Mouse (Mus musculus) kidney, postnatal 25 days (tissue): ENCODE results near the gene Il10rb.
A peak's percentile ranks its signal among the peaks of the same experiment; 100 is the strongest.

Experiments used
- DNase-seq, 2 experiments: peaks; one replicate each; pipeline ENCODE4 v3.0.0; 2021; ENCODE audit warnings: mixed read lengths in 2 of 2

Gene Il10rb

DNA sequence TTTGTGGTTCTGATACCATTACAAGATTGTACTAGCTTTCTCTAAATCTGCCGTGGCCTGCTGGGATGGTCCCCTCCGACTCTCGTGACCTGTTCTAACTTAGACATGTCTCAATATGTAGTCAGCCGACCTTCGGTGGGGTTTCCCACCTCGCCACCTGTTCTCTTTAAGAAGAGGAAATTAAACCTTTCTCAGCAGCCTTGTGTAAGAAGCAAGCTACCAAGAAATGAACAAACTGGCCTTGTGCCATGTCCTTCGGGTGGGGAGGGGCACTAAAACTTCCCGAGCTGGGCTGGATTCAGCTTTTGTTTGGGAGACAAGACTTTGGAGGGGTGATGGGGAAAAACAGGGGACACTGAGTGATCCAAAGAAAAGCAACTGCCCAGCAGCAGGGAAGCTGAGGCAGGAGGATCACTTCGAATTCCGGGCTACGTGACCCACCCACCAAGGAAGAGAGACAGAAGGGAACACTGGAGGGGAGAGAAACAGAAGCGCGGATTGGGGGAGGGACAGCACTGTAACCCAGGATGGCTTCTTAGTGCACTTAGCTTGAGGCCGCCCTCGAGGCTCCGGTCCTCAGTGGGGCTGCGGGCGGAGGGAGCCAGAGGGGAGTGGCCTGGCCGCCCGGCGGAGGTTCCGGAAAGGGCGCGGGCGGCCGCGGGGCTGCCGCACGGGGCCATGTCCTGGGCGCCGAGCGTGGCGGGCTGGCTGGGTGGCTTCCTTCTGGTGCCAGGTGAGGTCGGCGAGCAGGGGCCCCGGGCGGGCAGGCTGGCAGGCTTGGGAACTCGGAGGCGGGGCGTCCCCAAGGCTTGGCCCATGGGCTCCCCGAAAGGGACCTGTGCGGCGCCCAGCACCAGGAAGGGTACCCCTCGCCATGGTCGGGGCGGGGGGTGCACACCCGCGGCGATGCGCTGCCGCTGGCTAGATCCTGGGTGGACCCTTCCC, at the start of gene Il10rb:
Gene Il10rb, plus strand, starts transcription at position 525 of the 945 bp plus-strand sequence.
- peak; percentile 81 to 92 for DNase-seq

GRCm38 (mm10) chr16:91356760-91357525, 49.0 kb upstream of the Il10rb start:
- DNase-seq = no peak

GRCm38 (mm10) chr16:91357526-91357900, 48.5 kb upstream of the Il10rb start:
- no peak for DNase-seq

DNA sequence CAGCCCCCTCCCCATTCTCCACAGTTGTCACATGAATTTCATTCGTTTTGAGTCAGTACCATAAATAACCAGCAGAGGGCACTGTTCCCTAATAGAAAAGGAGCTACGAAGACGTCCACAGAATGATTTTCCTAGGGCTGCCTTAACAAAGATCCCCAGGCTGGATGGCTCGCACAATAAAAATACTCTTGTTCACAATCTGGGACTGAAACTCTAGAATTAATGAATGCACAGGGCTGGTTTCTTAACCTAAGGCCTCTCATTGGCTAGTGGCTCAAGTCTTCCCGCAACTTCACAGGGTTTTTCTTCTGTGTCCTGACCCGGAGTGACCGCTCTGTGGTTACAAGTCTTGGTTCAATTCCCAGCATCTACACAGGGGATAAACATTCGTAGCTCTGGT, 47.4 kb upstream of the Il10rb start:
- DNase-seq = peak in 1 of 2 experiments; percentile 74

DNA sequence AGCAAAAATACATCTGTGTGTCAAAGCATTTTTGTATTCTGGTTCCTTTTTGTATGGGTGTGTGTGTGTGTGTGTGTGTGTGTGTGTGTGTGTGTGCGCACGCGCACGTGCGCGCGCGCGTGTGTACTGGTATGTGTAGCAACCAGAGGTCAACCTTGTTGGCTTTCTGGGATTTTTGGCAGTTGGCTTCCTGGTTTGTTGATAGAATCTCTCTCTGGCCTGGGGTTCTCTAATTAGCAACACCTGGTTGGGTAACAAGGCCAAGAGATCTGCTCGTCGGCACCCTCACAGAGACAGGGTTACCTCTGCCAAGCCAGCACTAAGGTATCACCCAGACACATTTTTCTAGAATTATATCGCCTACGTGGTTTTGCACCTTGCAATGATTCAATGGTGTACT, 46.4 kb upstream of the Il10rb start:
- DNase-seq = no peak

DNA sequence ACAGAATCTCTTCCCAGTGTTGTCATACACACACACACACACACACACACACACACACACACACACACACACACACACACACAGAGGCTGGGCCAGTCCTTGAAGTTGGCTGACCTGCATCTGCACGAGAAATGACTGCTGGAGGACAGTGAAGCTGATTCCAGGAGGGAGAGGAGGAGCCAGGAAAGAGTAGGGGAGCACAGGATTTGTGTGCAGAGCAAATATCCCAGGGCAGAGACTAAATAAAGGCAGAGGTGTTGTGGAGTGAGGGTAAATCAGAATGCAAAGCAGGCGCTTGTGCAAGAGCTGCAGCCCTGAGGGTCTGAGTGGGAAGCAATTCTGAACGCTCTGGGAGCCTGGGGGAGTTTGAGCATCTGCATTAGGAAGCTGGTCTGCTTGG, 45.8 kb upstream of the Il10rb start:
- no peak for DNase-seq

- no peak for DNase-seq
Measured at GRCm38 (mm10) chr16:91362006-91362405, 44.0 kb upstream of the Il10rb start.

DNA sequence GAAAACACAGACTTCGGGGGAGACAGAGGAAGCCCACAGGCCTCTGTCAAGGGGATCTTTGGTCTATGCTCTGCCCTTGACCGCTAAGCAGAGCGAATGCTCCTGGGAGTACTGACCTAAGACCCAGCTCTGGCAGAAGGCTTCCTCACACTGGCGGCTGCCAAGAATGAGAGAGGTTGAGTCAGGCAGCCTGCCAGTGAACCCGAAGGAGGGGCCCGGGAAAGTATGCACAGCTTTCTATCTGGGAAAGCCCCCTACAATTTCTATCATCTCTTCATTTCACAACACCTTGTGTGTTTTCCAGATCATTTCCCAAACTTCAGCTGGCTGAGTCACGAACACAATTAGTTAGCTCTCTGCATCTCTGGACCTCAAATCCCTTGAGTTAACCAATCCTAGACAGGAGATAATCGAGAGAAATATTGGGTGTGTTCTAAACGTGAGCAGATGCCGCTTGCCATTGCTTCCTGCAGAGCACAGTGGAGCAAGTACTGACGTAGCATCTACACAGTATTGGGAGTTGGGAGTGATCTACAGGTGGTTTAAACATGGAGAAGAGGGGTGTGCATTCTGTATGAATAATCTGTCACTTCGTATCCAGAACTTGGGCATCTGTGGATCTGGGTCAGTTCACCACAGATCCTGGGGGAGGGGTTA, 43.2 kb upstream of the Il10rb start:
- peak; percentile 86 to 87 for DNase-seq

DNA sequence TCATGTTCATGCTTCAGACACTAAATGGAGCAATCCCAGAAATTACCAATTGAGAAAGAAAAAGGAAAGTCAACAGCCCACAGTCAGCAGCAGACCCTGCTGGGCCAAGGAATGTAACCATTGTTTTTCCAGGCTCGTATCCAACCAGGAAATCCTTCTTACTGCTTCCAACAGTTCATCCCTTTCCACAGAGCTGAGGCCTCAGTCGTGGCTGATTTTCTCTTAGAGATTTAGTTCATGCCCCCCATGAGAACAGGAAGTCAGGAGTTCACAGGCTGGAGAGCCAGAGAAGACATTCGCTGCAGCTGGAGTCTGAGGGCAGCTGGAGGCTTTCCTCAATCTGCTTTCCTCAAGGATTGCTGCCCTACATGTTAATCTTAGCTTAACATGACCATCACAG, 42.5 kb upstream of the Il10rb start:
- DNase-seq = peak; percentile 69 to 82

GRCm38 (mm10) chr16:91366567-91366966, 39.4 kb upstream of the Il10rb start:
- DNase-seq = no peak

DNA sequence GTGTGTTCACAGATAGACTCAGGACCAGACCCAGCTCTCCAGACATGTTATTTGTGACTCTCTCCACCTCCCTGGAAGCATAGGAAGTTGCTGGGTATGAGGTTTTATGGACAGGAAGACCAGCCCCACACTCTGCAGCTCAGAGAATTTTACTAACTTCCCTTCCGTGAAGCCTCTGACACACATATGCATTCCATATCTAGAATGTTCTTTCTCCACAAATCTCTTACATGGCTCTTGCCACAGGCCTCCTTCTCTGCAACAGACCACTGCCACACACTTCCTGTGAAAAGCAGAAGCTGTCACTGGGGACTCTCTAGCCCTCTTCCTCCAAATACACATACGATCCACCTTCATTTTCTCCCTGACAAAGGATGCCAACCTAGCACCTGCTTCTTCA, 38.9 kb upstream of the Il10rb start:
- no peak for DNase-seq

GRCm38 (mm10) chr16:91372577-91373472, 33.1 kb upstream of the Il10rb start, which contains the start of gene Ifnar2:
Gene Ifnar2, plus strand, starts transcription at chr16:91372783.
- peak; percentile 88 to 94 for DNase-seq

DNA sequence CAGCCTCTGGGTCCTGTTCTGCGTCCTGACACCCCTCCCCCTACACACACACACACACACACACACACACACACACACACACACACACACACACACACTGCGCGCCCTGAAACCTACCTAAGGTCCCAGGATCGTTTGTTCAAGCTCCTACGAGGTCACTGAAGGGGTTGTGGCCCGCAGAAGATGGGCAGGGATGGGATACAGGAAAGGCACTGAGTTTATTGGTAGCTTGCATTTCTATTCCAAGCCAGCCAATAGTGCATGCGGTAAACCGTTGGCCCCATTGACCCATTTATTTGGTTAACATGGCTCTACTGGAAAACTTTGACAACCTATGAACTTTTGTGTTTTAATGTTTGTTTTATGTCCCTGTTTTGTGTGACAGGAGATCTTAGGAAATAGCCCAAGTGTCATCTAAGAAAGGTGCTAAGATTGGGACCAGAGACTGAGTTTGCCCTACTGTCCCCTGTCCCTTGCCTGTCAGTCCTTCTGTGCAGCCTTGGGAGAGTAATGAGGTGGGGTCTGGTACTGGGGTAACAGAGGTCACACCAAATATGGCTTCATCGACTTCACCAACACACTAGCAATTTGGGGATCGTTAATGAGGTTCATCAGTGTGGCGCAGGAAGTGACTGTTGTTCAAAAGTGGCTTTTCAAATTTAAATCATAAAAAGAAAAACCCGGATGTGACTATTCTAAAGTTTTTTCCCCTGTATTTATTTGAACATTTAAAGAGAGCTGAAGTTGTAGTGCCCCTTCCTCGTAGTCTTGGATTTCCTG, 32.3 kb upstream of the Il10rb start:
- DNase-seq = no peak

- no peak for DNase-seq
Measured at GRCm38 (mm10) chr16:91374253-91374634, 31.7 kb upstream of the Il10rb start.

DNA sequence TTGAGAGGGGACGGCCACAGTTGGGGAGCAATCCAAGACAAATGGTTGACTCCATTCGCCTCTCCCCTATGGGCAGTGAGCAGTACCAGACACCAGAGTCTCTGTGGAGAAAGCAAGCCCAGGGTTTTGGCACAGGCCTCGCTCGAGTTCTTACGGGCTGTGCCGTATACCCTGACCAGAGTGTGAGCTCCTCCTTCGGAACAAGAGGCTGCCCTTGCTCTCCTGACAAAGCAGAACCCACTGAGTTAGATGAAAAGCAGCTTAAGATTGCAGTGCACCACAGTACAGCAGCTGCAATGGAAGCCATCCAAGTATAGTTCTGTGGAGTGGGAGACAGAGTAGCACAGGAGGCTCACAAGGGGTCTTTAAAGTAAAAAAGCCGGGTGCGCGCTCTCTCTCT, 29.3 kb upstream of the Il10rb start:
- no peak for DNase-seq

DNA sequence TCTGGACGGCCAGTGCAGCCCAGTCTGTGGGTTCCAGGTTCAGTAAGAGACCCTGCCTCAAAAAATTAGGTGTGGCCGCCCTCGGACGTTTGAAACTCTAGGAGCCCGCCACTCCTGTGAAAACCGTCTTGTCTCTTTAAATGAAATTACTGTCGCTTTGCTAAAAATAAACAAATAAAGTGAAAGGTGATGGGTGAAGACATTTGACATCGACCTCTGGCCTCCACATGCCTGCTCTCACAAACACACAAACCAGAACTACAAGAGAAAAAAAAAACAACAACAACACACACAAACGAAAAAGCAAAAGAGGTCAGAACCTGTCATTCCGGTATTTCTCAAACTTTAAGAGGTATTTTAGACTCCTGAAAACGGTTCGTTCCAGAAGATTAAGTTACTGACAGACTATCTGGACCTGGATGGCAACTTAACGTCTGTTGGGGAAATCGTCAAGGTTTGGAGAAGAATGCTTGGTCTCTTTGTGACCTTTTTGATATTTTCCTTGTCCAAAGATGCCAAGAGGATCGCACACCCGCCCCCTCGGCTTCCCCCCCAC, 27.5 kb upstream of the Il10rb start:
- peak in 1 of 2 experiments; percentile 64 for DNase-seq

DNA sequence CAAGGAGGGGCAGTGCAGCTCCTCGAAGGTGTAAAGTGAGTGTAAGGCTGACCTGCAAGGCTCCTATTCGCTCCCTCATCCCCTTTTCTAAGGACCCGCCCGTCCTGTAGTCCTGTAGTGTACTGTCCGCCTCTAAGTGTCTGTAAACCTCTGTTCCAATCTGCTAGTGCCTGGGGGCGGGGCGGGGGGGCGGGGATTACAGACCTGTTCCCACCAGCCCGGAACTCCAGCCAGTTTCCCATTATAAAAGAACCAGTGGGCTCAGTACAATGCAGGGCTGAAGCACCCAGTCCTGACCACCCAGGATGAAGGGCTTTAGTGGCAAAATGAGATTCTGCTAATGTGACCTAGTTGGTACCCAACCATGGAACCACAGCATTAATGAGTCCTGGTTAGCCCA, 27.0 kb upstream of the Il10rb start:
- DNase-seq = no peak

GRCm38 (mm10) chr16:91379412-91379811, 26.6 kb upstream of the Il10rb start:
- DNase-seq = no peak

DNA sequence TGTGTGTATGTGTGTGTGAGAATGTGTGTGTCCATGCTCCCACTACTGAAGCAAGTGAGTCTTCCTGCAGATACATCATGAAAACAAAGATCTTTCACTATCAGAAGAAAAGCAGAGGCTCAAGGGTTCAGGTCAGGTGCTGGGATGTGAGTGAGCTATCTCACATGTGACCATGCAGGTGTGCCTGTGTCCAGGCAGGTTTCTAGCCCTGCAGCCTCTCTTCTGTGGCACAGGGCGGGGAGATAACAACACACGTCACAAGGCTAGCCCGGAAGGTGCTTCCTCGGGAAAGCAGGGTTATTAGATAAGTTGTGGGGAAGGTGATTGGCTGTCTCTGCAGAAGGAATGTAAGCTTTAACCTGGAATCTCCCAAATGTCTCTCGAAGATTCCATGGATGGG, 25.8 kb upstream of the Il10rb start:
- DNase-seq = no peak

GRCm38 (mm10) chr16:91381606-91382005, 24.4 kb upstream of the Il10rb start:
- peak in 1 of 2 experiments; percentile 58 for DNase-seq

DNA sequence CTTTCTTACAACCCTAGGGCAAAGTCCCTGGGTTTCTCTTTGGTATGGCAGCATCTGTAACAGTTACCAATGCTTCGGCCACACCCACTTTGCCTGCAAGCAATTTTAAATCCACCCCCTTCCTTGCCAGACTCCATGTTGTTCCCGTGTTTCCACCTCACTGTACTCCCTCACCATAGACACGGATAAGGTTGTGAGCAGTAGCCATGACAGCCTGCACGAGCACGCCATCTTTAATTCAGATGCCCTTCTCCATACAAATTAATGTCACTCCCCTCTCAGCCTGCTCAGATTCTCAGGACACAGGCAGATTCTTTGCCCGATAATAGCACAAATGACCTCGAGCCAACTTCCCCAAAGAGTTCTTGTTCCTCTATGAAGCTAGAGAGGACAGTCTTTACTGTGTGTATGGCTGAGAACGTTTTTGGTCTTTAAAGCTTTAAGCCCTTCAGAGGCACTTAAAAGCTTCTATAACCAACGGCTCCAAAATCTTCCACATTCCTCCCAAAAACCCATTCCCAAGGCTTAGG, 23.6 kb upstream of the Il10rb start:
- DNase-seq = no peak
